Mouse (Mus musculus): ENCODE measurements around the gene Xpnpep1.
A peak's percentile ranks its signal among the peaks of the same experiment; 100 is the strongest.

The Xpnpep1 gene

DNA sequence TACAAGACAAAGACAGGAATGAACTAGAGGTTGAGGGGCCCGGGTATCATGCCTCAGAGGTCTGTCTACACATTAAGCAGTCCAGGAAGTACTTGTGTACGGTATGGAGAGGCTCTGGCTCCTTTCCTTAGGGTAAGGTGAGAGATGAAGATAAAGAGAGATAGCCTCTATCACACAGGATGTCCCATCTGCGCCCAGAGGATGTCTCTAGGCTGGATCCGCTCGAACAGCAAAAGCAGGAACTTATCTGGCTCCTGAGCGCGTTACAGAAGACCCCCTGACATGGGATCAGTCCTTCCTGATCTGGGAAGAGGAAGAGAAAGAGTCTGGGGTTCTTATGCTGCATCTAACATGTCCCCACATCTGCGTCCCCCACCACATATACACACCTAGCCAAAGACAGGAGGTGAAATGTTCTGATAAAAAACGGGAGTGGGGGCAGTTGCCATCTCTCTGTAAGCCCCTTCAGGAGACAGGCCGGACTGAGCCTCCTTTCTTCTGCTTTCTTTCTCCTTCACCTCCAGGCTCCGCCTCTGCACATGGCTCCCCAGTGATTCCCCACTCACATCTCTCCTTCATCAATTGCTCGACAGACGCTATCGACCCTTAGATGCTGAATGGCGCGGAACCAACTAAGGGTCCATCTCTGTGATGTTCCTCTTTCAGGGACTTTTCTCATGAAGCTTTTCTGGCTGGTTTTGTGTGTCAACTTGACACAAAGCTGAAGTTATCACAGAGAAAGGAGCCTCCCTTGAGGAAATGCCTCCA is 19.5 kb upstream of the Xpnpep1 start:
- no peaks in the 10 kb centered on the region for H3K27me3 ChIP-seq (ENCODE audit: insufficient read depth, low read length)
- peaks cover 83% of the 10 kb centered on the region for H3K4me1 ChIP-seq (replicated peaks; ENCODE audit: low read depth, low read length)
- no peak for TF ChIP-seq CTCF (conservative IDR thresholded peaks at IDR 0.05; ENCODE audit: low read length)
- TF ChIP-seq NANOG (IDR thresholded peaks at IDR 0.05; ENCODE audit: borderline replicate concordance, low read length), result no peak
- no peak for TF ChIP-seq POU5F1 (IDR thresholded peaks at IDR 0.05; ENCODE audit: borderline replicate concordance, low read length)
- peaks cover 2% of the 10 kb centered on the region; the same call in 1 of the 2 replicates for H3K36me3 ChIP-seq (ENCODE audit: insufficient read depth, low read length)
- H3K4me3 ChIP-seq (replicated peaks; ENCODE audit: low read length), result peak overlapping the region; percentile 54
- no peaks in the 10 kb centered on the region for H3K9me3 ChIP-seq (ENCODE audit: low read length)

DNA sequence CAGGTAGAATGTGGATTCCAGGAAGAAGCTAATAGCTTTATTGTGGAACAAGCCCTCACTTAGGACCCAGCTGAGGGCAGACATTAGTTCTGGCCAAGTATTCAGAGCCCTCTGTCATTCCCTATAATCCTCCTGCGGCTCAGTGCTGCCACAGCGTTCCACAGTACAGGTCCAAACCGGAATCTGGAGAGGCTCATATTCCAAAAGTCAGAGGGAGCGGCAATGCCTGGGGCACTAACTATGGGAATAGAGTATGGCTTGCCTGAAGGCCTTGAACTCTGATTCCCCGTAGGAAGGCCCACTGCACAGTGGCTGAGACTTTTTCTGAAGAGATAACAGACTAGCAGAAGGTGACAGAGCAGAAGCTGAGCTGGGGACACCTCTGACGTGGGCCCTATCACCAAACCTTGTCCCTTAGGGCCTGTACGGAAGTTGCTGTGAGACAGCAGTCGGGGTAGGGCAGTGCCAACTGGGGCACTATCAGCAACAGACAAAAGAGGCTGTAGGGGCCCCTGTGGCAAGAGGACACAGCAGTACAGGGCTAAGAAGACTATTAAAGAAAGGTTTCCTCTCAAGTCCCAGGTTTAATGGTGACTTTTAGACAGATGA is 18.8 kb upstream of the Xpnpep1 start:
- Histone ChIP-seq H3K36me3 (ENCODE audit: insufficient read depth, low read length) (peaks cover 4% of the 10 kb centered on the region; the same call in 1 of the 2 replicates), H3K4me1 (replicated peaks; ENCODE audit: low read depth, low read length) (peaks cover 82% of the 10 kb centered on the region), H3K9me3 (ENCODE audit: low read length) (no peaks in the 10 kb centered on the region), H3K27me3 (ENCODE audit: insufficient read depth, low read length) (no peaks in the 10 kb centered on the region), H3K4me3 (replicated peaks; ENCODE audit: low read length) (peak overlapping the region; percentile 54)
- no peak for TF ChIP-seq CTCF (conservative IDR thresholded peaks at IDR 0.05; ENCODE audit: low read length)
- peak; percentile 77; the same call in 1 of the 2 replicates for TF ChIP-seq NANOG (IDR thresholded peaks at IDR 0.05; ENCODE audit: borderline replicate concordance, low read length)
- TF ChIP-seq POU5F1 (IDR thresholded peaks at IDR 0.05; ENCODE audit: borderline replicate concordance, low read length), result no peak

DNA sequence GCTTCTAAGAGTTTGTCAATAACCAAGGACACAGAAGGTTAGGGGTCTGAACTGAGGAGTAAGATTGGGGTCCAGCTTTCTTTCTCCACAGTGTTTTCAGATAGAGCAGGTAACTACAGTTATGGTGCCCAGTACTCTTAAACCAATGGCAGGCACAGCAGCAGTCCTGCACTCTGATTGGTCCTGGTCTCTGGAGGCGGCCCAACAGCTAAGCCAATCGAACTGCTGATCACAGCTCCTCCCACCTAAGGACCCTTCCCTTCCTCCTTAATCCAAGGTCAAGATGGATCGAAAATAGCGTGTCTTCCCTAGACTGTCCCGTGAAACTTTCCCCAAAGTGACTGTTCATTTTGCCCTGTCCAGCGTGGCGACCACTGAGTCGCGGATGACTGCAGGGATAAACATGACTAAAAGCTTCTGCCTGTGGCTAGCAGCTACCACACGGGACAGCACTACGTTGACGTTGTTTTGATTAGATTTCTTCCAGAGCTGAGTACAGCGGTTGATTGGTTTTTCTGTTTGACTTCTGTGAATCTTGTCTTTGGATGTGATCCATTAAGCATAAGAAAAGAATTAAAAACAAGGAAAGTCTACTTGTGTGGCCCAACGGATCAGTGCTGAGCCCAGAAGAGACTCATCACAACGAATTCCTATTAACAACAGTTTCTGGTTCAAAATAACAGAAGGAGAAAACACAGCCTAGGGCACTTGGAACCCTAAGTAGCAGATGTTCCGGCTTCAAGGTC is 18.1 kb upstream of the Xpnpep1 start:
- Histone ChIP-seq H3K27me3 (ENCODE audit: insufficient read depth, low read length) (no peaks in the 10 kb centered on the region), H3K4me3 (replicated peaks; ENCODE audit: low read length) (peak overlapping the region; percentile 54), H3K9me3 (ENCODE audit: low read length) (no peaks in the 10 kb centered on the region), H3K4me1 (replicated peaks; ENCODE audit: low read depth, low read length) (peaks cover 82% of the 10 kb centered on the region), H3K36me3 (ENCODE audit: insufficient read depth, low read length) (peaks cover 4% of the 10 kb centered on the region; the same call in 1 of the 2 replicates)
- TF ChIP-seq NANOG (IDR thresholded peaks at IDR 0.05; ENCODE audit: borderline replicate concordance, low read length) (no peak), POU5F1 (IDR thresholded peaks at IDR 0.05; ENCODE audit: borderline replicate concordance, low read length) (no peak), CTCF (conservative IDR thresholded peaks at IDR 0.05; ENCODE audit: low read length) (no peak)

DNA sequence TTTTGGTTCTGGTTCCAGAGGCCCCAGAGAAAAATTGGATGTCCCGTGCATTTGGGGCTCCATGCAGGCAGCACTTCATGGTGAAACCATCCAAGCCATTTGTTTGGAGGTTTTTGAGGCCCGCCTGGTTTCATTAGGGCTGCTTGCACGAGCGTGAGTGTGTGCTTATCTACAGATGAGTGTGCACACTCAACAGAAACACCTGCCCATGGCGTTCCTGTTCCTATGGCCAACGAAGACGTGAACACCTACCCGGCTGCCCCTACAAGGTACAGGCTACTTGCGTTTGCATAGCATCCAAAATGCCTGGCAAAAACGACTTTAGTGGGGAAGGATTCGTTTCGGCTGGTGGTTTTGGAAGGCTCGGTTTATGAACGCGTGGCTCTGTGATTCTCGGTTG is 13.3 kb upstream of the Xpnpep1 start:
- no peaks in the 10 kb centered on the region for H3K27me3 ChIP-seq (ENCODE audit: insufficient read depth, low read length)
- H3K4me3 ChIP-seq (replicated peaks; ENCODE audit: low read length), result peak overlapping the region; percentile 63
- no peak for TF ChIP-seq POU5F1 (IDR thresholded peaks at IDR 0.05; ENCODE audit: borderline replicate concordance, low read length)
- no peak for TF ChIP-seq CTCF (conservative IDR thresholded peaks at IDR 0.05; ENCODE audit: low read length)
- no peak for TF ChIP-seq NANOG (IDR thresholded peaks at IDR 0.05; ENCODE audit: borderline replicate concordance, low read length)
- H3K9me3 ChIP-seq (ENCODE audit: low read length), result no peaks in the 10 kb centered on the region
- peaks cover 4% of the 10 kb centered on the region; the same call in 1 of the 2 replicates for H3K36me3 ChIP-seq (ENCODE audit: insufficient read depth, low read length)
- H3K4me1 ChIP-seq (replicated peaks; ENCODE audit: low read depth, low read length), result peaks cover 75% of the 10 kb centered on the region

DNA sequence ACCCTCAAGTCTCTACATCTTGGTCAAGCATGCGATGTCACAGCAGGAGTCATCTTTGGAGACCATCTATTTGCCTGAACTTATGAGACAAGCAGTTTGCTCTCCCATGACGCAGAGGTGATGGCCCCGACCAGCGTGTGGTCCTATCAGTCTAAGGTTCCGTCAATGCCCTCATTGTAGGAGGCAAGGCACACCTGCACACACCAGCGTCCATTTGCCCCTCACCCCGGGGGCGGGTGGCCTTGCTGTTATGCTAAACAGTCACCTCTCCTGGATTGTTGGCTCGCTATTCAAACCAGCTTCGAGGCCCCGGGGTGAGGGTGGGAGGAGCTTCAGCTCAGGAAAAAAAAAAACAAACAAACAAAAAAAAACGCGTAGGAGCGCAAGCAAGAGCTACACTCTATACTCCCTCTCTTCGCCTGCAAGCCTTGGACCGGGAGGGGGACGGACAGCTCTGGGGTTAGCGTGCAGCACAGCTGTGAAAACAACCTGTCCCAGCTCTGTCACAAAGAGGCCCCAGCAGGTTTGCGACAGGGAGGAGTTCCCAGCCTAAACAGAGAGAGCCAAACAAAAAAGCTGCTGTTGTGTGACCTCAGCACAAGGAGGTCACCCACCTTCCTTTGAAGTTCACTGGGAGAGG is 12.1 kb upstream of the Xpnpep1 start:
- no peaks in the 10 kb centered on the region for H3K9me3 ChIP-seq (ENCODE audit: low read length)
- H3K36me3 ChIP-seq (ENCODE audit: insufficient read depth, low read length), result peaks cover 4% of the 10 kb centered on the region; the same call in 1 of the 2 replicates
- TF ChIP-seq POU5F1 (IDR thresholded peaks at IDR 0.05; ENCODE audit: borderline replicate concordance, low read length) (no peak), NANOG (IDR thresholded peaks at IDR 0.05; ENCODE audit: borderline replicate concordance, low read length) (peak; percentile 19; the same call in 1 of the 2 replicates)
- H3K4me1 ChIP-seq (replicated peaks; ENCODE audit: low read depth, low read length), result peaks cover 72% of the 10 kb centered on the region
- H3K27me3 ChIP-seq (ENCODE audit: insufficient read depth, low read length), result no peaks in the 10 kb centered on the region
- peak overlapping the region; percentile 63 for H3K4me3 ChIP-seq (replicated peaks; ENCODE audit: low read length)

DNA sequence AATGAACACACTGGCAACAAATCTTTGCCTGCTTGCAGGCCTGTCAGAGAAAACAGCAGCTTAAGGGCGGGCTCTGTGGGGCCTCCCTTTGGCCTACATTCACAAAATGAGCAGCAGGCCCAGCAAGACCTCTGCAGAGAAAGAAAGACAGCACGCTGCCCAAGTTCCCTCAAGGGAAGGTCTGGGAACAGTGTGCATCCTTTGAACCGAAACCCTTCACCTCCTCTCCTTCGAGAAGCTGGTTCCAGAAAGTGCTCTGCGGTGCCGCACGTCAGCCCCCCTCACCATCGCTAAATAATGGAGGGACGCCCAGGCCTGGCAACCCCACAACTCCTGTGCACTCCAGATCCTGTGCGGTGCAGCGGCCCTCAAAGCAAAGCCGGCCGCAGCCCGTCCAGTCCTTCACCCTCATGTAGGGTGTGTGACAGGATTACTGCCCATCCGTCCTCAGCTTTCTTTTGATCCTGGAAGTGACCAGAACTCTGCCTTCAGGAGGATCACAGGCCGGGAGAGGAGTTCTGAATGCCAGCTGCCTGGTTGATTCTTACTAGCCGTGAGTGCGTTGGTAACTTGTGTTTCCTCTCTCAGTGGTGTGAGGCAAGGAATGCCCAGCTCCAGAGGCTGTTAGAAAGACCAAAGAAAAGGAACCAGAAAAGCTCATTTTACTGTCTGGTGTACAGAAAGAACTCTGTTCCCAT is 11.4 kb upstream of the Xpnpep1 start:
- Histone ChIP-seq H3K4me1 (replicated peaks; ENCODE audit: low read depth, low read length) (peaks cover 72% of the 10 kb centered on the region), H3K36me3 (ENCODE audit: insufficient read depth, low read length) (peaks cover 4% of the 10 kb centered on the region; the same call in 1 of the 2 replicates), H3K27me3 (ENCODE audit: insufficient read depth, low read length) (no peaks in the 10 kb centered on the region), H3K4me3 (replicated peaks; ENCODE audit: low read length) (peak overlapping the region; percentile 63), H3K9me3 (ENCODE audit: low read length) (no peaks in the 10 kb centered on the region)
- no peak for TF ChIP-seq POU5F1 (IDR thresholded peaks at IDR 0.05; ENCODE audit: borderline replicate concordance, low read length)
- no peak for TF ChIP-seq NANOG (IDR thresholded peaks at IDR 0.05; ENCODE audit: borderline replicate concordance, low read length)
- no peak for TF ChIP-seq CTCF (conservative IDR thresholded peaks at IDR 0.05; ENCODE audit: low read length)

DNA sequence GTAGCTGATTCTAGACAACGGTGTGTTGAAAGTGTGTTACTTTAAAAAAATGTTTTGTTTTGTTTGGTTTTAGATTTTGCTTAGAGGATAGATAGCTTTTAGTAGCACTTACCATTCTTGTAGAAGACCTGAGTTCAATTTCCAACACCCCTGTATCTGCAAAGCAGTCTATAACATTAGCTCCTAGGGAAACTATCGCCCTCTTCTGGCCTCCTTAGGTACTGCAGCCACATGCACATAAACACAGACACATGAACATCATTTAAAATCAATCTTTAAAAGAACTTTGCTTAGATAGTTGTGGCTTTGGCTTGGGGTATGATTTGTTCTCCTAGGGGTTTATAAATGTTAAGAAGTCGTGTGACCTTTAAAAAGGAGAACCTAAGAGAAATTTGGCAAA is 10.1 kb upstream of the Xpnpep1 start:
- no peaks in the 10 kb centered on the region for H3K9me3 ChIP-seq (ENCODE audit: low read length)
- H3K4me1 ChIP-seq (replicated peaks; ENCODE audit: low read depth, low read length), result peaks cover 63% of the 10 kb centered on the region
- H3K27me3 ChIP-seq (ENCODE audit: insufficient read depth, low read length), result no peaks in the 10 kb centered on the region
- H3K36me3 ChIP-seq (ENCODE audit: insufficient read depth, low read length), result peaks cover 4% of the 10 kb centered on the region; the same call in 1 of the 2 replicates
- H3K4me3 ChIP-seq (replicated peaks; ENCODE audit: low read length), result no peak overlapping the region
- TF ChIP-seq NANOG (IDR thresholded peaks at IDR 0.05; ENCODE audit: borderline replicate concordance, low read length) (no peak), CTCF (conservative IDR thresholded peaks at IDR 0.05; ENCODE audit: low read length) (peak; percentile 99), POU5F1 (IDR thresholded peaks at IDR 0.05; ENCODE audit: borderline replicate concordance, low read length) (no peak)

Measured in E14TG2a.4 (cell line).